Mouse (Mus musculus) layer of hippocampus, adult 9-11 months (tissue): ENCODE data around the gene Lrrc10.
"Not testable (repeated sequence)": the region's sequence is repeated elsewhere in the genome, so short reads cannot be mapped to it uniquely, and the experiment has no call there.

ENCODE experiments used
- DNase-seq: peaks from one replicate; pipeline ENCODE4 v3.0.0; 2022

Gene Lrrc10

DNA sequence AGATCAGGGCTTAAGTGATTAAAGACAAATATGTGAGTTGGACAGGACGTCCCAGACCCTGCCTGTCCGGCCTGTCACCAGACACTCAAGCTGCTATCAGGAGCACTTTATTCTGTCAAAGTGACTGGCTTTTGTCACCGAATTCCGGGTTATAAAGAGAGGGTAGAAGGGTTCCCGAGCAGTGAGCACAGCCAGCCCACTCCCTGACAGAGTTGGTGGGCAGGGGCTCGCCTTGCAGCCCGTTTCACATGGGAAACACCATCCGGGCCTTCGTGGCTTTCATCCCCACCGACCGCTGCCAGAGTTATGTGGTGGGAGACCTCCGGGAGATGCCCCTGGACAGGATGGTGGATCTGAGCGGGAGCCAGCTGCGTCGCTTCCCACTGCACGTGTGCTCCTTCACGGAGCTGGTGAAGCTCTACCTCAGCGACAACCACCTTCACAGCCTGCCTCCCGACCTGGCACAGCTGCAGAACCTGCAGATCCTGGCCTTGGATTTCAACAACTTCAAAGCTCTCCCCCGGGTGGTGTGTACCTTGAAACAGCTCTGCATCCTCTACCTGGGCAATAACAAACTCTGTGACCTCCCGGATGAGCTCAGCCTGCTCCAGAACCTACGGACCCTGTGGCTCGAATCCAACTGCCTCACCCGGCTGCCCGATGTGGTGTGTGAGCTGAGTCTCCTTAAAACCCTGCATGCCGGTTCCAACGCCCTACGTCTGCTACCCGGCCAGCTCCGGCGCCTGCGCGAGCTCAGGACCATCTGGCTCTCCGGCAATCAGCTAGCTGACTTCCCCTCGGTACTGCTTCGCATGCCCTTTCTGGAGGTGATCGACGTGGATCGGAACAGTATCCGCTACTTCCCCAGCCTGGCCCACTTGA is at the start of gene Lrrc10:
Lrrc10 (plus strand) TSS at position 167 of the 882 bp plus-strand sequence.
- peak; percentile 47 for DNase-seq

- no peak for DNase-seq
Measured at GRCm38 (mm10) chr10:116995584-116996235, 49.4 kb upstream of the Lrrc10 start.

DNA sequence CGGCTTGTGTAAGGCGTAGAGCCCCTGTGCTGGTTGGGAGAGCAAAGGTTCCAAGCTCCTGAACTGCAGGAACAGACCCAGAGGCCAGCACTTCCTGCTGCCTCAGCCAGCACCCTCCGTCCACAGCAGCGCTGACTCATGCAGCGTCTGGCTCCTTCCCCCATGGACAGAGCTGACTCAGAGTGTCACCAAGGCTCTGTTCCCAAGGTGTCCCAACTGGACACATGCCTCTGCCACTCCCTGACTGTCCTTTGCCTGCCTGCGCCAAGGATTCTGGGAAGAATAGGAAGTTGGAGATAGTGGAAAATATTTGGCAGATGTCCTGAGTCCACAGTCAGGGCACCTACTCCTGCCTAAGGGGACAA is 48.9 kb upstream of the Lrrc10 start:
- no peak for DNase-seq

DNA sequence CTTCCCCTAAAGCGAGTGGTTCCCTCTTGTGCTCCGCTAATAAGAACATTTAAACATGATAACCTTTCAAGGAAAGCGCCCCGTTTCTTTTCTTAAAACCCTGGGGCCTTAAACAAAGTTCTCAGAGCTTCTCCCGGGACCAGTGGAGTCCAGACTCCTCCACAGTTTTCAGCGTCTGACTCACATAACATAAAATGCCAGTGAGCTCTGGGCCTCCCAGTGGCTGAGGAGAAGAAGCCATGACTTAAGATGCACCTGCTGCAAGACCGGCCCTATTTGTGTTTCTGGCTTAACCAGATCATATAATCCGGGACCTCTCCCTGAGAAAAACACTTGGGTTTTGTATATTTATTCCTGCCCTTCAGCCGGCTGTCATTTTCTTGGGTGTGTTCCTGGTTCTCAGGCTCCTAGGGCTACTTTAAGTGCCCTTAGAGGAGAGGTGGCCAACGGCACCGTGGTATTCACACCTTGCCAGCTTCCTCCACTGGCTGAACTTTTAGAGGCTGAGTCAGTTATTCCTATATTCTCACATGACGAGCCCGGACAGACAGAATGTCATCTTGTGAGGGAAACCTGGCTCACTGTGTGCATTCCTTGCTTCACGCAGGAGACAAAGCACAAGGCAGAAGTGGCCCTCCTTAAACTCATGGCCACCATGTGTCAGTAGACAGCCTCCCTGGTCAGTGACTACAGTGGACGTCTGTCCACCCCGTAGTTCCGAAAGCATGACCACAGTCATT is 46.3 kb upstream of the Lrrc10 start:
- DNase-seq, result no peak

DNA sequence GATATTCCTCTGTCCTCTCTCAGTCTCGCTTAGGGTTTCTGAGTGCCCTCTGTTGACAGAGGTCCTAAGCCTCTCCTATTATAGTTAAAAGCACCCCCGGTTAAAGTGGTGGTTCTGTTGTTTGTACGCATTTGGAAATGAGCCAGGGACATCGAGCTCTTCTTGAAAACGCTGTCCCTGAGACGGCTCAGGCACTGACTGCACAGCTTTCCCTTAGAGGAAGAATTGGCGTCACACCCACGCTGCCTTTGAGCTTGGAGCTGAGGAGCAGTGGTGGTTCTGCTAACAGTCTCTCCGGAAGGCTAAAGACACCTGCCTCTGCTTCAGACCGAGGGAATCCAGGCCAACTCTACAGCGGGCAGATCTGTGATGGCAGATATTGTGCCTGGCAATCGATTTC is 44.2 kb upstream of the Lrrc10 start:
- DNase-seq, result peak; percentile 29

GRCm38 (mm10) chr10:117004695-117005094 is 40.4 kb upstream of the Lrrc10 start:
- no peak for DNase-seq

- no peak for DNase-seq
Measured at GRCm38 (mm10) chr10:117005707-117006464, 39.3 kb upstream of the Lrrc10 start.

- no peak for DNase-seq
Measured at GRCm38 (mm10) chr10:117009691-117010090, 35.5 kb upstream of the Lrrc10 start.

DNA sequence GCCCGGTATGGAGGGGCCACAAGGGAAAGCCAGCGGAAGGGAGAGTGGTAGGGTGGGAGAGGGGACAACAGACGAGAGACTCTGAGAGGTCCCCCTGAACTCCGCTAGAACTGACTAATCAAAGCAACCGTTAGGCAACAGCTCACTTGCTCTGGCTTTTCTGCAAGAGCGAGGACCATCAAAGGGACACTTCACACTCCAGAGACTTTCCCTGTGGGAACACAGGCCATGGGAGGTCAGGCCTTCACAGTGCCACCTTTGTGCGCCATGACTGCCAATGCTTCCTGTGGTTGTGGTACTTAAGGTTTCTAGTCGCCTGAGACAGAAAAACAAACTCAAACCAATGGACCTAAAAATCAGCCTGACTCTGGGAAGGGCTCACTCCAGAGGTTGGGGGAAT is 34.1 kb upstream of the Lrrc10 start:
- DNase-seq, result no peak

- peak; percentile 76 for DNase-seq
Measured at GRCm38 (mm10) chr10:117013689-117014390, 31.3 kb upstream of the Lrrc10 start.

- no peak for DNase-seq
Measured at GRCm38 (mm10) chr10:117014565-117014964, 30.6 kb upstream of the Lrrc10 start.

DNA sequence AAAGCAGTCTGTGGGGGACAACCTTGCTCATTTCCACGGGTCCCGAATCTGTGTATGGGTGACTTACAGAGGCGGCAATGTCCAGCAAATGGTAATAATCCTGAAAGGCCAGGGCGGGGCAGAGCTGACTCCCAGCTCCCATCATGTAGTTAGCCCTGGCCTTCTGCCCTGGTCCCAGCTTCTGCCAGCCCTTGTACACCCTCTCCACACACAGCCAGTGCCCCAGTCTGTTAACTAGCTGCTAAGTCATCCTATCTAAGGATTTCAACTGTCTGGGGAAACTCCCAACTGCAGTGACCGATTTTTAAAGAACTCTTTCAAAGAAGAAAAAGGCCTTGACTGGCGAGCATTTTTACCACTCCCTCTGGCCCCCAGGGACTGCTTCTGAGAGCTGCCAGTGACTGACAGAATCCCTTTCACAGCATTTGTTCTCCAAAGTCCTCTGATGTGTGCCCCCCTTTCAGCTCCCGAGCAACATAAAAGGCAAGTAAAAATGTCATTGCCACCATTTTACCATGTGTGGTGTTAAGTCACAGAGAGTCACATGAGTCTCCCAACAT is 26.8 kb upstream of the Lrrc10 start:
- no peak for DNase-seq

GRCm38 (mm10) chr10:117021020-117021754 is 24.0 kb upstream of the Lrrc10 start:
- no peak for DNase-seq

DNA sequence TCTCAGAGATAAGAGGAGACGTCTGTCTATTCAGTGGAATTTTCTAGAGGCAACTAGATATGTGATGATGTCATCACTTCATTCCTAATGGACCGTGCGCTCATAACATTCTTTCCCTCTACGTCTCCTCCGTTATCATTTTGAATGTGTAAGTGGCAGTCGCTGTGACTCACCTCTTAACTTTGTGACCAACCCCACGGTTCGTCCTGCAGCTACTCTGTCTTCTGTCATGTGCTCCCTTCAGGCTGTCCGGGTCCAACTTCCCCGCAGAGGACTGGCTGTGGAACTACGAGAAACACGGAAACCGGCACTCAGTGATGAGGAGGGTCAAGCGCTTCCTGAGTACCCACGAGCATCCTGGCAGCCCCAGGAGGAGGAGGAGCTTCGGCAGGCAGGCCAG is 21.4 kb upstream of the Lrrc10 start:
- DNase-seq, result no peak

- not testable (repeated sequence) for DNase-seq
Measured at GRCm38 (mm10) chr10:117025776-117026175, 19.4 kb upstream of the Lrrc10 start.

GRCm38 (mm10) chr10:117026176-117026575 is 19.0 kb upstream of the Lrrc10 start:
- no peak for DNase-seq

DNA sequence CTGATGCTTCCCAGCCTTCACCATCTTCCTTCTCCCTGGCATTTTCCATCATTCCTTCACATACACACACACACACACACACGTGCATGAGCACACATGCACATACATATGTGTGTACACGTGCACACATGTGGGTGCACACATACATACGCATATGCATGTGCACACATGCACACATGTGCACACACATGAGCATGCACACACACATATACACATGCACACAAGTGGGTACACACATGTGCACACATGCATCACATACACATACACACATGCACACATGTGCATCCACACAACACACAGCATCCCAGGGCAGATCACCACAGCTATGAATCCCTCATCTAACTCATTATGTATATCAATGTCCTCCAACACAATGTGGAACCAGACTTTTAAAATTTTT is 14.0 kb upstream of the Lrrc10 start:
- DNase-seq, result no peak

GRCm38 (mm10) chr10:117033785-117034184 is 11.4 kb upstream of the Lrrc10 start:
- DNase-seq, result peak; percentile 65

DNA sequence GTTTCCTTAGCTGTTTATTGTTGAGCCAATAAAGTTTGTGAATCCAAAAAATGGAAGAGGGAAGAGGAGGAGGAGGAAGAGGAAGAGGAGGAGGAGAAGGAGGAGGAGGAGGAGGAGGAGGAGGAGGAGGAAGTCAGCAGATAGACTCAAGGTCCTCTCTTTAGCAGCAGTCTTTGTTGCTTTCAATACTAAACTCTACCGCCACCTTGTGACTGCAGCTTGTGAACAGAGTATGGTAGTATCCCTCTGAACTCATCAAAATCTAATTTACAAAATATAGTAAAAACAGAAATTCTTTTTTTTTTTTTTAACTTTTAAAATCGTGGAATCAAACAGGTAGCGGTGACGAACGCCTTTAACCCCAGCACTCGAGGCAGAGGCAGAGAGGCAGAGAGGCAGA is 4.8 kb upstream of the Lrrc10 start:
- DNase-seq, result no peak

- DNase-seq, result no peak
Measured at GRCm38 (mm10) chr10:117042295-117042694, 2.8 kb upstream of the Lrrc10 start.
